Mouse (Mus musculus): Measurements from ENCODE around the gene Nos1.

GRCm38 (mm10) chr5:117909524-117909923 lies 128.7 kb downstream of the Nos1 start:
- TF ChIP-seq CTCF (IDR thresholded peaks at IDR 0.05; ENCODE audit: control insufficient read depth, insufficient read depth, low read length), result no peak
- no peak for TF ChIP-seq POLR2A (IDR thresholded peaks at IDR 0.05; ENCODE audit: borderline replicate concordance, control insufficient read depth, low read depth, low read length)
